Mouse (Mus musculus) adrenal gland, postnatal 14 days (tissue): ENCODE results near the gene Styxl1. TPM values are rescaled to one million over a fixed set of nuclear protein-coding genes. Genes with fewer than 3 reads are reported as not detected.

Experiments used
- DNase-seq: peaks from one replicate; pipeline ENCODE4 v3.0.0; 2021; ENCODE audit warnings: mixed read lengths
- long read RNA-seq, 2 experiments: library from polyadenylated mRNA; stranded (forward); transcript quantifications; one replicate each; pipeline ENCODE4 v2.0.0; 2021
- total RNA-seq: library from RNA; stranded (reverse); gene quantifications from 2 replicates; pipeline ENCODE4 v1.2.3, GENCODE M21; 2021

The Styxl1 gene
- total RNA-seq = 0.30 and 0.37 TPM in 2 replicates
- long read RNA-seq, experiment 1, partial matches to known transcripts = 0 of 1 reads
- long read RNA-seq, experiment 1, other reads (novel, unspliced or antisense) = 1 of 1 reads
- long read RNA-seq, experiment 2 = 0 reads

DNA sequence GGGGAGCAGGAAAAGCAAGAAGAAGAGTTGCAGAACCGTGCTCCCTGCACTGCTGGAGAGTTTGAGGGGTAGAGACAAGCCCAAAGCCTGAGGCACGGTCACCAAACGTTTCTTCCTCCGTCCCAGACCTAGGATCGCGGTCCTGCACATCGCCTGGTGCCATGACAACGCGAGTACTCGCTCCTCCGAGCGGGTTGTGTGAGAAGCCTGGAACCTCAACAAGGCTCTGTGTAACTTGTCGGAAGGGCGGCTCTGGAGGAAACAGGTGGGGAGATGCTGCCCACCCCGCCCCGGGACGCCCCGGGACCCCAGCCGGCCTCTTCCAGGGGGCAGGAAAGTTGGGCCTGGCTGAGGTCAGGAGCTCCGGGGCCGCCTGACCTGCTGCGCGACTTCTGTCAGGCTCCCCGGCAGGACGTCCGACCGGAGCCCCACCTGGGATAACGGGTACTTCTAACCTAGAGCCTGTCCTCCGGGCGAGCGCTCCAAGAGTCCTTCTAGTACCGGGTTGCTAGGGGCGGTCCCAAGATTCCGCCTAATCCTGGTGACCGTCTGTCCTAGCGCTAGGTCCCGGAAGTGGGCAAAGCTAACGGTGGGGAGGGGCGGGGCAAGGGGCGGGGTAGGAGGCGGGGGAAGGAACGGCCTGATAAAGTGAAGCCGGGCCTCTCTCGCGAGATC is at the start of gene Styxl1:
TSS of gene Styxl1 (minus strand) at position 590 of the 675 bp plus-strand sequence.
- DNase-seq = peak; percentile 68

DNA sequence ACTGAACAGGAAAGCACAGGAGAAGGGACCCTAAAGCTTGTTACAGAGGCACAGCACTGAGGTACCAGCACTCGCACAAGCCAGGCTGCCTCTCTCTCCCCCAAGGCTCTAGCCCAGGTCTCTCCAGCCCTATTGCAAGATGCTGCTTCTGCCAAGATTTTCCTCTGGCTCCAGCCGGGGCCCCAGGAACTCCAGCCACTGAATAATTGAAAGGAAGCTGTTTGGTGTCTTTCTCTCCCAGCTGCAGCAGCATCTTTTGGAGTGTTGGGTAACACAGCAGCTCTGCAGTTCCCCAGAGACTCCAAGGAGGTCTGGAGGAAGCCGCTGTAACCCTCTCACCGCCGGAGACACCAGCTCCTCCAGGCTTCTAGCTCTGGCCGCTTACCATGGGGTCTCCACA is 48.0 kb upstream of the Styxl1 start:
- no peak for DNase-seq

DNA sequence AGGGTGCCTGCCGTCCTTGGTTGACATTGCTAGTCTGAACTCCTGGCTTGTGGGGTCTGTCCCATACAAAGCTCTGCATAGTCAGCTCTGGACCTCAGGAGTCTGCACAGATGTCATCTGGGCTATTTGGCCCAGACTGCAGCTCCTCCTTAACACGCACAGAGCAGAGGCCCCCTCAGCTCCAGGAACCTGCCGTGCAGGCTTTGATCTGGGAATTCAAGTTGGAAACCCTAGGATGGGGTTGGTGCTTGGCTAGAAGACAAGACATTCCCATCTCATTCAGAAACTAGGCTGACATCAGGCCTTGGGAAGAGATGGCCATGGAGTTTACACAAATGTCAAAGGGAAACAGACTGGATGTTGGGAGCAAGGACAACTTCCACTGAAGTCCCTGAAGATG is 46.3 kb upstream of the Styxl1 start:
- peak; percentile 26 for DNase-seq

DNA sequence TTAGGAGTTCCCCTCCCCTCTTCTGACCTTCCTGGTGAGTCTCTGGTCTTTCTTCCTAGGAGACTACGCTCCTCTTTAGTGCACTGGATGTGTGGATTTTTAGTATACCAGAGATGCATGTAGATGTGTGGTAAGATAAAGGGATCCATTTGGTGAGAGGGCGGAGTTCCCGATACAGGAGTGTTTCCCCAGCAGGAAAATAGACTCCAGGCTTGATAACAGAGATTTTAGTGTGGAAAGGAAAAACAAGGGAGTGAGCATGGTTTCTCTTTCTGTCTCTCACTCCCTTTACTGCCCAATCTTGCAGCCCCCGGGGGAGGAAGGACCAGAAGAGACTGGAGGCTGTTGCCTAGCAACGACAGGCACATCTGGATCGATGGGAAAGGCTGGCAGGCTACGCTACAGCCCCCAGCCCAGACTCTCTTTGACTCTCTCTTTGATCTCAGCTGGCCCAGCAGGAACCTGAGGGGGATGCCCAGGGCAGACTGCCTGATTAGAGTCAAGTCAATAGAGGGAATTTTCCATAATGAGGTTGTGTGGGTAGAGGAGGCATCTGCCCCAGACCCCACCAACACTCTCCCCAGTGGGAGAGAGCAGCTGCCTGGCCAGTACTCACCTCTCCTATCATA is 44.2 kb upstream of the Styxl1 start:
- DNase-seq = no peak

DNA sequence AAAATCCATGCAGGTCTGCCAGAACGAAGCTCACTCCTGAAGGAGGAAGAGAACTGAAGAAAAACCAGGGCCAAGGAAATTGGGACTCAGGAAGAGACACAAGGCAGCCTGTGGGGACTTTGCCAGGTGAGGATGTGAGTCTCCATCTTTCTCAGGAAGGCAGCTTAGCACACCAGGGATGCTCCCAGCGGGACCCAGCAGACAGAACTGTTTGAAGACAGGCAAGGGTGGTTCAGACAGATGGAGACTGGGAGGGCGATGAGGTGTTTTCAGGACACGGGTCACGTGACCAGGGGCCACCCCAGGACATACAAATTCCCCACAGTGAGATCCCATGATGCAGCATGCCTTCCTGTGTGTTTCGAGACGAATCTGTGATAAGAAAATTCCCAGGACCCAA is 40.3 kb upstream of the Styxl1 start:
- DNase-seq = no peak

DNA sequence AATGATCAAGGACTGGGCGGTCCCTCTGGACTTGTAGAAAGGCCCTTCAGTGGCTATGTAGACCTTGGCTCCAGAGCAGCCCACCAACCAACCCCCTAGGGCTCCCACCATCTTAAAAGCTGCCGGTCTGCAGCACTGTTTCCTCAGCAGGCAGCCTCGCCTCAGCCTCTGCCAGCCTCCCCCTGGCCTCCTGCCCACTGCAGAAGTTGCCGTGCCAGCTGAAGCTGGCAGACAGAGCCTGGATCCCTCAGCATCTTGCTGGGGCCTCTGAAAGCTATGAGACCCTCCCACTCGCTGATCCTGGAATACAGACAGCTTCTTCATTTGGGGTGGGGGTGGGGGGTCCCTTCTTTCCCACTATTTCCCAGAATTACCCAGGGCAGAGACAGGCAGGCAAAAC is 34.8 kb upstream of the Styxl1 start:
- peak; percentile 68 for DNase-seq

DNA sequence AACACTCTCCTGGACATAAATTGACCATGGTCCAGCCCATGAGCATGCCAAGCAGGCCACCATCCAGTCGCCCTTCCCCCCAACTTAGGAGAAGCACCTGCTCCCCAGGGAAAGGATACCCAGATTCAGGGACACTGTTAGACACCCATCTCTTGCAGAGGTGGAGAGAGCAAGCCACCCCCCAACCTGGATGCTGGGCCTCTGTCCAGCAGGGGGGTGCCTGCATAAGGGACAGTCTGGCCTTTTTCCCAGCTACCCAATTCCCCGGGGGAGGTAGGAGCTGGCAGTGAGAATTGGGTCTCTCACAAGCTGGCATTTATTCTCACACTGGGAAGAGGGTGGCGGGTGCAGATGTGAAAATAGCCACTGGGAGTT is 29.1 kb upstream of the Styxl1 start:
- DNase-seq = peak; percentile 22

DNA sequence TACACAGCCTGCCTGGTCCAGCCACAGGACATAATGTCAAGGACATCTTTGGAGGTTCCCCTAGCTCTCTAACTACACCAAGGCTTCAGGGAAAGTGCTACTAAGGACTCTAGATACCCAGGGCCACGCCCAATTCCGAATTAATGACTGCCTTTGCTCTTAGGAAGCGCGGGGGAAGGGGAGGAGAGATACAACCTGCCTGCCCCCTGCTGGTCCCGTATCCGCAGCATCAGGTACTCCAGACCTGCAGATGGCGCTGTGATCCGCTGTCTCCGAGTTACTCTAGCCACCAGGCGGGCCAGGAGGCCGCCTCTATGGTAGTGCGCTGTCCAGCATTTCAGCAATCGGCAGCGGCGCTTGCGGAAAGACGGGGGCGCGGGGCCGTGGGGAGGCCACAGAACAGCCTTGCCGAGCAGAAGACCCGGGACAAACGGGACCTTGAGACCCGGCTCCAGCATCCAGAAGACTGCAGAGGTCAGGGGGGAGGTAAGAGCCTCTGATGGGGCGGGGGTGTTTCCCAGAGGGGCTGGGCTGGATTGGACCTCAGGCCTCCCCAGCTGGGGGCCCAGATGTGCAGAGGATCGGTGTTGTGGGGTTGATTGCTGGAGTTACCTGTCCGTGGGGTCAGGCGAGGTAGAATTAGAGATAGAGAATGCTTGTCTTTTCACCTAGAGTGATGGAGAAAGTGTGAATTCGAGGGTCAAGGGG is 28.5 kb upstream of the Styxl1 start, which contains the start of gene Srrm3:
TSS of gene Srrm3 (plus strand) at position 336 of the 708 bp plus-strand sequence.
- peak; percentile 95 for DNase-seq

DNA sequence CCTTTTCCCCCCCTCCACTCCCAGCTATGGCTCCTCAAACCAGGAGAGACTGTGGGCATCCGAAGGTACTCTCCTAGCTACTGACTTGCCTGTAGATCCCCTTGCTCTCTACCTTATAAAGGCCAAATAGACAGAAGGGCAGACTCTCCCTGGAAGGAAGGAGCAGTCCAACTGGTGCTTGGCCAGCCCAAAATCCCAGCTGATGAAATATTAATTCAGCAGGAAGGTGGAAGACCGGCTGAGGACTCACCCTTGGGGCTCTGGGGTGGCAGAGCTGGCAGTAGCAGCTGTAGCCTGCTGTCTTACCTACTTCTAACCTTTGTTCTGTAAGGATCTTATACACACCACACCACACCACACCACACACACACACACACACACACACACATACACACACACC is 26.6 kb upstream of the Styxl1 start:
- no peak for DNase-seq

DNA sequence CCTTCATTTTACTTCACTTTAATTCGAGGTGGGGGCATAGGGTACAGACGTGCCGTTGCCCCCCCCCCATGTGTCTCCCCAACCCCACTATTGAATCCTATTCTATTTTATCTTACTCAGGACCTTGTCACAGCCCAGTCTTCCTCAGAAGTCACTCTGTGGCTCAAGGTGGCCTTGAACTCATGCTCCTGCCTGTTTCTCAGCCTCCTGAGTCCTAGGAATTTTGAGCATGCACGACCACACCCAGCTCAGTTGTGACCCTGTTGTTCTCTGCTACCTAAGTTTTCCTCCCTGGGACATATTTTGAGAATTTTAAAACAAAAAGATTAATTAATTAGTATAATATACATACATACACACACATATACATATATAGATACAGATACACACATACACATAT is 25.5 kb upstream of the Styxl1 start:
- no peak for DNase-seq

DNA sequence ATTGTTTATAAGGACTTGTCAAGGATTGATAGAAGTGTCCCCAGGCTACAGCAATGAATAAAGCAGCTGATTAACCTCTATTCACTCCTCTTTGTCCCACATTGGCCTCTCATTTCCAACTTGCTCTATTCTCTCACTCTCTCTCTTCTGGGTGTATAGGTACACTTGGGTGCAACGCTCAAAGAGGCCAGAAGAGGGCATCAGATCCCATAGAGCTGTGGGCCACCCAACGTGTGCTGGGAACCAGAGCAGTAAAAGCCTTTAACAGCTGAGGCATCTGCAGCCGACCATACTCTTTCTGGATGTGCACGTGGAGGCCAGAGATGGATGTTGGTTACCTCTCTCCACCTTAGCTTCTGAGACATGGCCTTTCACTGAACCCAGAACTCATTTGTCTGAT is 24.9 kb upstream of the Styxl1 start:
- no peak for DNase-seq

DNA sequence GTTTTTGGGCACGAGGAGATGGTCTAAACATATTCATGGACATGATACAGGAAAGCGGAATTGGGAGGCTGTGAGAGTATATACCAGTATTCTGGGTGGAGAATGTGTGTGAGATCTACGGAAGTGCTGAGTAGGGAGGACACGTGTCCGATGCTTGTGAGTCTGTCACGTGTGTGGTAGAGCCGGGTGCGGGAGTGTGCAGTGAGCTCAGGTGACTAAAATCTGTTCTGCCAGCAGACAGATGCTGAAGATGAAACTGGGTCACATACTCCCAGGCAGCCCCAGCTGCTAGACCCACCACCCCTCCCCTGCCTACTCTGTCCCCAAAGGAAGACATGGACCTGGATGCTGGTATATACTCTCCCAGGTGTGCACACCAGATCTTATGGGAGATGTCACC is 24.5 kb upstream of the Styxl1 start:
- DNase-seq = no peak

DNA sequence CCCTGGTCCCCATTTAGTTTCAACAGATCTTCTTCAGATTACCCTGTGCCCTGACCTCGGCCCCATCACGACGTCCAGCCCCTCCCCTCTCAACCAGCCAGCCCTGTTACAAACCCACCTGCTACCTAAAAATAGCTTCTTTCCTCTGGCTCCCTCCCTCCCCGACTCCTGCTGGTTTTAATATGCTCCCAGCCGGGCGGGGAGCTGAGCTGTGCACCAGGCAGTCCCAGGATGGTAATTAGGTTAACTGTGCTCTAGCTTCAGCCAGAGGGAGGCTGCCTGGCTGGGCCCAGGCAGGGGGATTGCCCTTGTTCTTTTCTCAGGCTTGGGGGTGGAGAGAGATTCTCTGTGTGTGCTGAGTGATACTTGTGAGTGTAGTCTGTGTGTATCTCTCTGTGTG is 22.7 kb upstream of the Styxl1 start:
- DNase-seq = peak; percentile 25

DNA sequence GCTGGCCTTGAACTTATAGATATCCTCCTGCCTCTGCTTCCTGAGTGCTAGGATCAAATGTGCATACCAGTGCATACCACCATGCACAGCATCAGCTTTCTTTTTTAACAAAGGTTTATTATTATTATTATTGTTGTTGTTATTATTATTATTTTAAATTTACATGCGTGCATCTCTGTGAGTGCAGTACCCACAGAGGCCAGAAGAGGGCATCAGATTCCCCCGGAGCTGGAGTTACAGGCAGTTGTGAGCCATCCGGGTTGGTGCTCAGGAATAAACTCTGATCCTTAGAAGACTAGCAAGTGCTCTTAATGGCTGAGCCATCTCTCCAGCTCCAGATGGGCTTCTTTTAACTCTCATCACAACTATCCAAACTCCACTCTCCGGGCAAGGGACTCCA is 21.6 kb upstream of the Styxl1 start:
- peak; percentile 51 for DNase-seq

DNA sequence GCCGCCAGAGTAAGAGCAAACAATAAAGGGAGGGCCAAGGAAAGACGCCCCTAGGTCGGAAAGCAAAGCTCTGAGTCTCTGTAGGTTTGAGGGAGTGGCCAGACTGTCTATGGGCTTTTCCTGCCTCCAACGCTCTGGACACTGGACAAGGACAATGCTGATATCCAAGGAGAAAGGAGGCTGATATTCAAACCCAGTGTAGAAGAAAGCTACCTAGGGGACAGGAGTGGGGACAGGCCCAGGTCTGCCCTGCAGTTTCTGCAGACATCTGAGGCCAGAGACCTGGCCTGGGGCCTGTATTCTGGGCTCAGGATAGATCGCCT is 16.6 kb upstream of the Styxl1 start:
- no peak for DNase-seq

DNA sequence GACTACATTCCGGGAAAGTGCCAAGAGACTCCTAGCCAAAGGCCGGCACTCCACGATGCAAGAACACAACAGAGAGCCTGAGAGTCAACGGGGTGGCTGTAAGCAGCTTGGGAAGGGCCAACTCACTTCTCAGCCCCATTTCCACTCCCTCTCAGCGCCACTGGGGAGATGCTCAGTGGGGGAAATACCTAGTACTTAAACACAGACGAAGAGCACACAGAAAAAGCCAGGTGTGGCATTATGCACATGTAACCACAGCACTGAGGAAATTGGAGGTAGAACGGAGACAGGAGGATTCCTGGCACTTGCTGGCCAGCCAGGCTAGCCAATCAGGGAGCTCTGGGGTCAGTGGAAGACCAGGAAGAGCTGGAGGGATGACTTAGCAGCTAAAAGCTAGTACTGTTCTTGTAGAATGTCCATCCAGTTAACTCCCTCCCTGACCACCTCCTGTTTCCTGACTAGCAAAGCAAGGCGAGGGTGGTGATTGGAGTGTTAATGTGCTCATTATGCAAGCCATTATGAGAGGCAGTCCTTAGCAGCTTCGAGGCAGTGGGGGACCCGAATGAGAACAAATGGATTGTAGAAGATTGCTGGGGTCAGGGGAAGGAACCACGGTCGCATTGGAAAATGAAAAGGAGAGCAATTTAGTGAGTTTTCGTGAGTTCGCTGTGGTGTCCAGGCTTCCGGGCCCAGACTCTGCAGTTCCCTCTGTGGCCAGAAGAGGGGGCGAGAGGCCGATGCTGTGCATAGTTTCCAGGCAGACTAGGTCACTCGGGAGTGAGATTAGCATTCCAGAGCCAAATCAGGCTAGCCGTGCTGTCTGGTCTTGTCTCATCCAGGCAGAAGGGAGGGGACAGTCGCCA is 16.0 kb upstream of the Styxl1 start:
- peak; percentile 93 for DNase-seq

DNA sequence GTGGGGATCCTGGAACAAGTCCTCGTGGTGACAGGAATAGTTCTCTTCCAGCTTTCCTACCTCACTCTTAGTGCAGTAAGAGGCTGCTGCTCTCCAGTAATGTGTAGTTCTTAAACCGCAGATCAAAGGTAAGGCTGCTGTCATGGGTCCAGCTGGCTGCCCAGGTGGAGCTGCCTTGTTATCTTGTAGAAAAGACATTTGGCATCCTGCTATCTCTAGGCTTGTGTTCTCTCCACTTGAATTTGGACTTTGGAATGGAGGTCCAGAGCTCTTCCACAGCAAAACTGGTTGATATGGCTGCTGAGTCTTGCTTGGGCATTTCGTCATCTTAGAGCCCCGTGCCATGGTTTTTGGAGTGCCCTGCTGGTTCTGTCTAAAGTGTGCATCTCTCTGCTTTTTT is 4.7 kb upstream of the Styxl1 start:
- DNase-seq = no peak

DNA sequence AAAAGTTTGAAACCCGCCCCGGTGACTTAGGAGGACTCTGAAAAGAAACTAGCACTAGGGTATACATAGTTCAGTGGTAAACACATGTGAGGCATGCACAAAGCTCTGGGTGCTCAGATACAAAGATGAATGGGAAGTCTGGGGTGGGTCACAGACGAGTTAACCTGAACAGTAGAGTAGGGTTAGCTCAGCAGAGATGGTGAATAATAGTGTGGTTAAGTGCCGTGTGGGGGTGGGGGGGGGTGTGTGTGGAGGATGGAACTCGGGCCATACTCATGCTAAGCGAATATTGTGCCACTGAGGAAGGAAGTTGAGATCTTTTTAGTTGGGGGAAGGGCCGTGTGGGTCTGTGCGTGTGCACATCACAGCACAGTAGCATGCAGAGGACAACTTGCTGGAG is 2.1 kb upstream of the Styxl1 start:
- DNase-seq = no peak

DNA sequence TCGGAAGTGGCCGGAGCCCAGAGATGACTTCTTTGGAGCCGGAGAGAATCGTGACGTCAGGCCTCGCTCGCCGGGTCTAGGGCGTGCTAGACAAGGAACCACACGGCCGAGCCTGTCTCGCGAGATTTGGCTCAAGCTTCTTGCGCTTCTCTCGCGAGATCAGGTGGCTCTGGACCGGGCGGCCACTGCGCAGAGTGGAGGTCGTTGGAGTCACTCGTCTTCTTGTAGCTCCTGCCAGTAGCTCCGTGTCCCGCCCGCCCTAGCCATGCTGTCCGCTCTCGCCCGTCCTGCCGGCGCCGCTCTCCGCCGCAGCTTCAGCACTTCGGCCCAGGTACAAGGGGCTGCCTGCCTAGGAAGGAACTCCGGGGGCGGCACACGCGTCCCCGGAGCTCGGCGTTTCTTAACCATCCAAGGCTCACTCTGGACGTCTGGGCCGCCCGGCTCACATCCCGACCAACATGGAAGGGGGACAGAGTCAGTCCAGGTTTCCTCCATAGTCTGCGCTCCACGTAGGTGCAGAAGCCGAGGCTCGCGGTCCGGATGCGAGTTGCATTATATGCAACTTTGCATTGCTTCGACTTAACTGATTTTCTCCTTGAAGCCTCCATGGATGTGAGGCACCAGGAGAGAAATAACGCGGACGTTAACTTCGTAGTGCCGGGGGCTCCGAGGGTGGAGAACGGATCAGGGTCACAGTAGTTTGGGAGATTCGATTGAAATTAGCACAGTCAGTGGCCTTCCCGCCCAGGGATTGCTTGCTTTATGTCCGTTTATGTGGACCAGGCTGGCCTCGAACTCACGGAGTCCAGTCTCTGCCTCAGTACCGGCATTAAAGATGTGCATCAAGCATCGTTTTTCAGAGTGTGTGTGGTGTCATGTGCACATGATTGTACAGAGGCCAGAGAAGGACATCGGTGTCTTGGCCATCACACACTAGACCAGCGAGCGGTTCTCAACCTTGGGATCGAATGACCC is 573 bp upstream of the Styxl1 start, which contains the start of gene Mdh2:
TSS of gene Mdh2 (plus strand) at position 10 of the 975 bp plus-strand sequence.
- DNase-seq = peak; percentile 100

DNA sequence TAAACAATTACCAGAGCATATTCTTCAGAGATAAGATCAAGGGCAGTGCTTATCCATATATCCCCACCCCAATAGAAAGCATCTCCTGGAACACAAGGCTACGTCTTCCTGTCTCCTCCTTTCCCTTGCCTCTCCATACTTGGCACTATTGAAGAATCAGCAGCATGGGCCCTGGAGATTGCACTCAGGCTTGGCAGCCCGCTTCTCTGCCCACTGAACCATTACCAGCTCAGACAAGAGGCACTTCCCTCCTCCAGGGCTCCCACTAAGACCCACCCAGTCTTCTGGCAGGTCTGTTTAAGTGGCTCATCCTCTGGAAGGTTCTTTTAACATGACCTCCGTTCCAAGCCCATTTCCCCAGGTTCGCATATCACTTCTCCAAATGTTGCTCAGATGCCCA is 1.6 kb downstream of the Styxl1 start:
- no peak for DNase-seq

DNA sequence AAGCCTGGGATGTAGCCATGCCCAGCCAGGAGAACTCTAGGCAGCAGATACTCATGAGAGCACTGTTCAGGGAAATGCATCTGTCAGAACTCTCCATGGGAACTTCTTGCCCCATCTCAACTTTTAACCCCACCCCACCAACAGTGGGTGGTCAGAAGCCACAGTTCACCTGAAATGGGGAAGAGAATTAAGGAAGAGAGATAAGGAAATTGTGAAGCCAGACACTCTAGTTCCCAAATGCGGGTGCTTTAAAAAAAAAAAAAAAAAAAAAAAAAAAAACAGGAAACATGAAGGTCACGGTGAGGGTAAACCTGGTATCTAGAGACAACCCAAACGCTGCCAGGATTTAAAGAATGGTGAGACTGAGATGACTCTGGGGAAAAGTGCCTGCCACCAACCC is 5.7 kb downstream of the Styxl1 start:
- DNase-seq = no peak
